Mouse (Mus musculus) C2C12 (cell line): ENCODE measurements around the gene Fam172a. TPM values are rescaled to one million over a fixed set of nuclear protein-coding genes. Genes with fewer than 3 reads are reported as not detected.

ENCODE experiments used
- H3K27me3 ChIP-seq: one replicate; pipeline ENCODE4 v1.6.1; 2011; ENCODE audit not compliant: control insufficient read depth, insufficient read depth, insufficient read length
- H3K36me3 ChIP-seq: one replicate; pipeline ENCODE4 v1.6.1; 2011; ENCODE audit not compliant: control insufficient read depth, insufficient read depth
- H3K4me3 ChIP-seq: one replicate; pipeline ENCODE4 v1.5.1; 2011; ENCODE audit warnings: mild to moderate bottlenecking, control low read depth; ENCODE audit not compliant: poor library complexity, insufficient read depth, severe bottlenecking
- H3K79me2 ChIP-seq: one replicate; pipeline ENCODE4 v1.6.1; 2011; ENCODE audit not compliant: control insufficient read depth, insufficient read depth
- H3K79me3 ChIP-seq: one replicate; pipeline ENCODE4 v1.6.1; 2011; ENCODE audit warnings: low read depth, control low read depth
- H3ac ChIP-seq: one replicate; pipeline ENCODE3; 2011; ENCODE audit warnings: low read depth; ENCODE audit not compliant: control insufficient read depth, insufficient read length
- CEBPB ChIP-seq: IDR thresholded peaks from one replicate; pipeline ENCODE4 v1.6.1; 2011; ENCODE audit warnings: low read depth, mild to moderate bottlenecking, control low read depth, moderate library complexity
- CTCF ChIP-seq: IDR thresholded peaks from one replicate; pipeline ENCODE4 v1.5.1; 2011; ENCODE audit not compliant: control insufficient read depth, insufficient read depth, insufficient read length
- FOSL1 ChIP-seq: IDR thresholded peaks from one replicate; pipeline ENCODE4 v1.8.0; 2011; ENCODE audit warnings: mild to moderate bottlenecking, low read length; ENCODE audit not compliant: poor library complexity, insufficient read depth, severe bottlenecking
- MAX ChIP-seq: IDR thresholded peaks from one replicate; pipeline ENCODE4 v1.6.1; 2011; ENCODE audit warnings: mild to moderate bottlenecking, control low read depth
- MYOD1 ChIP-seq: IDR thresholded peaks from one replicate; pipeline ENCODE4 v1.6.1; 2011; ENCODE audit warnings: low read depth; ENCODE audit not compliant: control insufficient read depth, insufficient read length
- MYOG ChIP-seq: IDR thresholded peaks from one replicate; pipeline ENCODE4 v1.6.1; 2011; ENCODE audit not compliant: control insufficient read depth, insufficient read length; ENCODE audit errors: extremely low read depth
- USF1 ChIP-seq: IDR thresholded peaks from one replicate; pipeline ENCODE4 v1.6.1; 2011; ENCODE audit warnings: low read depth, mild to moderate bottlenecking, control low read depth, moderate library complexity
- polyA plus RNA-seq: library from polyadenylated mRNA; unstranded; fragments of >200 nt; fragmentation: generic; extraction: Trizol; gene quantifications from one replicate; pipeline ENCODE4 v1.2.1, GENCODE M21; 2012; ENCODE audit warnings: missing spikeins

Fam172a gene
- polyA plus RNA-seq, 1 experiment = 4.9 TPM

GRCm38 (mm10) chr13:77878120-77878519 lies 176.3 kb downstream of the Fam172a start:
- H3K4me3 ChIP-seq = no peak overlapping the region
- TF ChIP-seq FOSL1 (no peak), MYOD1 (no peak), MAX (no peak), CTCF (no peak)
- H3K36me3 ChIP-seq = no peaks in the 10 kb centered on the region
- H3ac ChIP-seq = no peak overlapping the region
- no peaks in the 10 kb centered on the region for H3K79me3 ChIP-seq
- H3K79me2 ChIP-seq = no peaks in the 10 kb centered on the region
- no peaks in the 10 kb centered on the region for H3K27me3 ChIP-seq

- no peaks in the 10 kb centered on the region for H3K79me3 ChIP-seq
- TF ChIP-seq CEBPB (no peak), MYOD1 (no peak), FOSL1 (no peak), CTCF (no peak)
- no peaks in the 10 kb centered on the region for H3K27me3 ChIP-seq
- no peak overlapping the region for H3K4me3 ChIP-seq
- no peaks in the 10 kb centered on the region for H3K79me2 ChIP-seq
- H3ac ChIP-seq = no peak overlapping the region
- no peaks in the 10 kb centered on the region for H3K36me3 ChIP-seq
Observed at GRCm38 (mm10) chr13:77878545-77878944, 176.7 kb downstream of the Fam172a start.

- Histone ChIP-seq H3K4me3 (no peak overlapping the region), H3ac (no peak overlapping the region), H3K27me3 (no peaks in the 10 kb centered on the region), H3K79me2 (no peaks in the 10 kb centered on the region), H3K36me3 (no peaks in the 10 kb centered on the region), H3K79me3 (no peaks in the 10 kb centered on the region)
- no peak for TF ChIP-seq CTCF
- no peak for TF ChIP-seq FOSL1
- TF ChIP-seq CEBPB = no peak
- no peak for TF ChIP-seq MAX
Observed at GRCm38 (mm10) chr13:77897619-77898018, 195.8 kb downstream of the Fam172a start.

GRCm38 (mm10) chr13:77898066-77898796 lies 196.4 kb downstream of the Fam172a start:
- H3K27me3 ChIP-seq = no peaks in the 10 kb centered on the region
- TF ChIP-seq CTCF (no peak), USF1 (no peak), MAX (no peak), MYOG (no peak), CEBPB (no peak), FOSL1 (no peak), MYOD1 (no peak)
- no peaks in the 10 kb centered on the region for H3K79me3 ChIP-seq
- H3ac ChIP-seq = no peak overlapping the region
- no peaks in the 10 kb centered on the region for H3K36me3 ChIP-seq
- H3K79me2 ChIP-seq = no peaks in the 10 kb centered on the region
- no peak overlapping the region for H3K4me3 ChIP-seq

- no peaks in the 10 kb centered on the region for H3K27me3 ChIP-seq
Observed at GRCm38 (mm10) chr13:77899725-77900124, 197.9 kb downstream of the Fam172a start.

GRCm38 (mm10) chr13:77900843-77901242 lies 199.0 kb downstream of the Fam172a start:
- Histone ChIP-seq H3K4me3 (no peak overlapping the region), H3ac (no peak overlapping the region), H3K36me3 (no peaks in the 10 kb centered on the region), H3K27me3 (no peaks in the 10 kb centered on the region), H3K79me2 (no peaks in the 10 kb centered on the region), H3K79me3 (no peaks in the 10 kb centered on the region)
- TF ChIP-seq MAX (no peak), CTCF (no peak), MYOD1 (no peak), MYOG (no peak), FOSL1 (no peak), USF1 (no peak), CEBPB (no peak)

More at GRCm38 (mm10) chr13:77899725-77900124, 197.9 kb downstream of the Fam172a start:
- H3K79me2 ChIP-seq = no peaks in the 10 kb centered on the region
- no peaks in the 10 kb centered on the region for H3K36me3 ChIP-seq
- TF ChIP-seq MYOD1 (no peak), FOSL1 (no peak), USF1 (no peak)
- no peak overlapping the region for H3K4me3 ChIP-seq
- no peaks in the 10 kb centered on the region for H3K79me3 ChIP-seq
- H3ac ChIP-seq = no peak overlapping the region
